Mouse (Mus musculus) C2C12 (cell line): ENCODE measurements around the gene Oxsm. TPM values are rescaled to one million over a fixed set of nuclear protein-coding genes. Genes with fewer than 3 reads are reported as not detected.

Experiments
- H3K27me3 ChIP-seq: one replicate; pipeline ENCODE4 v1.6.1; 2011; ENCODE audit not compliant: control insufficient read depth, insufficient read depth, insufficient read length
- H3K36me3 ChIP-seq: one replicate; pipeline ENCODE4 v1.6.1; 2011; ENCODE audit not compliant: control insufficient read depth, insufficient read depth
- H3K4me3 ChIP-seq: one replicate; pipeline ENCODE4 v1.5.1; 2011; ENCODE audit warnings: mild to moderate bottlenecking, control low read depth; ENCODE audit not compliant: poor library complexity, insufficient read depth, severe bottlenecking
- H3K79me2 ChIP-seq: one replicate; pipeline ENCODE4 v1.6.1; 2011; ENCODE audit not compliant: control insufficient read depth, insufficient read depth
- H3K79me3 ChIP-seq: one replicate; pipeline ENCODE4 v1.6.1; 2011; ENCODE audit warnings: low read depth, control low read depth
- H3ac ChIP-seq: one replicate; pipeline ENCODE3; 2011; ENCODE audit warnings: low read depth; ENCODE audit not compliant: control insufficient read depth, insufficient read length
- CEBPB ChIP-seq: IDR thresholded peaks from one replicate; pipeline ENCODE4 v1.6.1; 2011; ENCODE audit warnings: low read depth, mild to moderate bottlenecking, control low read depth, moderate library complexity
- CTCF ChIP-seq: IDR thresholded peaks from one replicate; pipeline ENCODE4 v1.5.1; 2011; ENCODE audit not compliant: control insufficient read depth, insufficient read depth, insufficient read length
- FOSL1 ChIP-seq: IDR thresholded peaks from one replicate; pipeline ENCODE4 v1.8.0; 2011; ENCODE audit warnings: mild to moderate bottlenecking, low read length; ENCODE audit not compliant: poor library complexity, insufficient read depth, severe bottlenecking
- MAX ChIP-seq: IDR thresholded peaks from one replicate; pipeline ENCODE4 v1.6.1; 2011; ENCODE audit warnings: mild to moderate bottlenecking, control low read depth
- MYOD1 ChIP-seq: IDR thresholded peaks from one replicate; pipeline ENCODE4 v1.6.1; 2011; ENCODE audit warnings: low read depth; ENCODE audit not compliant: control insufficient read depth, insufficient read length
- MYOG ChIP-seq: IDR thresholded peaks from one replicate; pipeline ENCODE4 v1.6.1; 2011; ENCODE audit not compliant: control insufficient read depth, insufficient read length; ENCODE audit errors: extremely low read depth
- USF1 ChIP-seq: IDR thresholded peaks from one replicate; pipeline ENCODE4 v1.6.1; 2011; ENCODE audit warnings: low read depth, mild to moderate bottlenecking, control low read depth, moderate library complexity
- polyA plus RNA-seq: library from polyadenylated mRNA; unstranded; fragments of >200 nt; fragmentation: generic; extraction: Trizol; gene quantifications from one replicate; pipeline ENCODE4 v1.2.1, GENCODE M21; 2012; ENCODE audit warnings: missing spikeins

Oxsm gene
- polyA plus RNA-seq, 1 experiment: 3.6 TPM

DNA sequence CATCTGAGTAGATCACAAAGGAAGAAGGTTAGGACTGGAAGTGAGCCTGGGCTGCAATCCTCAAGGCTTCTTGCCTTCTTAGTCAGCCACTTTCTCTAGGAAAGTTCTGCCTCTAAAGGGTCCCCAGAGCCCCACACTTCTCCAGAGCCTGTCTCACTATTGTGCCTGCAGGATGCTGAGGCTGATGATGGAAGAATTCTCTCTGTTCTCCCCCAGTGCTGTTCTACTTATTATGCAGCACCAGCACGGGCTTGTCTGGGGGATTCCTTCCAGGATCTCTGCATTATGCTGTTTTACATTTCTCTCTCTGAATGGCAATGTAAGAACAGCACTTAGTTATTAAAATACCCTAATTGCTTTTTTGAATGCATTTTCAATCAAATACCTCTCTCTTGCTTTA is 16.1 kb downstream of the Oxsm start:
- no peaks in the 10 kb centered on the region for H3K27me3 ChIP-seq
- H3K4me3 ChIP-seq: no peak overlapping the region
- H3ac ChIP-seq: no peak overlapping the region
- no peaks in the 10 kb centered on the region for H3K79me2 ChIP-seq
- no peaks in the 10 kb centered on the region for H3K36me3 ChIP-seq
- no peak for TF ChIP-seq CEBPB
- no peak for TF ChIP-seq MAX
- no peak for TF ChIP-seq CTCF
- no peak for TF ChIP-seq MYOD1
- no peak for TF ChIP-seq USF1
- TF ChIP-seq MYOG: no peak
- no peak for TF ChIP-seq FOSL1
- no peaks in the 10 kb centered on the region for H3K79me3 ChIP-seq

- H3K79me2 ChIP-seq: no peaks in the 10 kb centered on the region
- H3K4me3 ChIP-seq: no peak overlapping the region
- TF ChIP-seq MYOG (no peak), MAX (no peak), CTCF (no peak), MYOD1 (no peak), CEBPB (no peak), FOSL1 (no peak), USF1 (no peak)
- H3K36me3 ChIP-seq: no peaks in the 10 kb centered on the region
- H3K27me3 ChIP-seq: no peaks in the 10 kb centered on the region
- no peaks in the 10 kb centered on the region for H3K79me3 ChIP-seq
- H3ac ChIP-seq: no peak overlapping the region
Measured at GRCm38 (mm10) chr14:16230581-16230980, 19.0 kb downstream of the Oxsm start.

DNA sequence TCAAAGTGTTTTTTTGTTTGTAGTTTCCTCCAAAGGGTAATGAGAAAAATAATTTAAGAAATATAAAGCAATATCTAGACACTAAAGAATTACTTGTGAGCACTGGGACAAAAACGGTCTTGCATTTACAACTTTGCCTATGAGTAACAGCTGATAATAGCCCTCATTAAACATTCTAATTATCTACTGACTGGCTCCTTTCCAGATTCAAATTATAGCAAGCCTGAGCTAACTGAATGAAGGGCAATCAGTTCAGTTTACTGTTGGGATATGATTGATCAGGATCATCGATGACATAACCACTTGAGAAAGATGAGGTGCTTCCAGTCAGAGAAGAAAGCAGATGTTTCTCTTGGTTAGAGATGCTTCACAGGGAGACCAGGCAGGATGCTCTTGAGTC is 20.2 kb downstream of the Oxsm start:
- TF ChIP-seq CEBPB (no peak), FOSL1 (no peak), MAX (no peak), MYOD1 (no peak)
- Histone ChIP-seq H3K36me3 (no peaks in the 10 kb centered on the region), H3K79me2 (no peaks in the 10 kb centered on the region), H3K27me3 (no peaks in the 10 kb centered on the region), H3K4me3 (no peak overlapping the region), H3K79me3 (no peaks in the 10 kb centered on the region), H3ac (no peak overlapping the region)

GRCm38 (mm10) chr14:16219015-16219414 is 30.6 kb downstream of the Oxsm start:
- no peak for TF ChIP-seq MYOG
- TF ChIP-seq CEBPB: no peak
- no peak for TF ChIP-seq MYOD1
- TF ChIP-seq CTCF: no peak
- no peak for TF ChIP-seq FOSL1
- no peak for TF ChIP-seq MAX
- Histone ChIP-seq H3ac (no peak overlapping the region), H3K79me3 (no peaks in the 10 kb centered on the region), H3K4me3 (no peak overlapping the region), H3K79me2 (no peaks in the 10 kb centered on the region), H3K36me3 (no peaks in the 10 kb centered on the region), H3K27me3 (no peaks in the 10 kb centered on the region)

DNA sequence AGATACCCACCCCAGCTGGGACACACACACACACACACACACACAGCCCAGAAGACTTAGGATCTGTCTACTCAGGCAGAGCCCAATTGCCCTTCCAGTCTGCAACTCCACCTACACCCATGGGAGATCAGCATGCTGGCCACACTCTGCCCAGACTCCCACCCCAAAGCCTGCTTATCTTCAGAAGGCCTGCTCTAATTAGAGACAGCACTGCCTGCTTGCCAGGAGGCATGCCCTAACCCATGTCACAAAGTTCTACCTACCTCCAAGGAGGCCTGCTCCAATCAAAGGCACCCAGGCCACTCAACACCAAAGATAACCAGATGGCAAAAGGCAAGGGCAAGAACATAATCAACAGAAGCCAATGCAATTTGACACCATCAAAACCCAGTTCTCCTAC is 41.9 kb downstream of the Oxsm start:
- H3K27me3 ChIP-seq: no peaks in the 10 kb centered on the region
- no peaks in the 10 kb centered on the region for H3K79me3 ChIP-seq
- no peaks in the 10 kb centered on the region for H3K36me3 ChIP-seq
- no peak overlapping the region for H3K4me3 ChIP-seq
- H3ac ChIP-seq: no peak overlapping the region
- TF ChIP-seq FOSL1 (no peak), CEBPB (no peak), MAX (no peak), MYOG (no peak), CTCF (no peak), MYOD1 (no peak), USF1 (no peak)
- H3K79me2 ChIP-seq: no peaks in the 10 kb centered on the region

GRCm38 (mm10) chr14:16201673-16202072 is 47.9 kb downstream of the Oxsm start:
- Histone ChIP-seq H3K79me2 (no peaks in the 10 kb centered on the region), H3K4me3 (no peak overlapping the region), H3K79me3 (no peaks in the 10 kb centered on the region), H3ac (no peak overlapping the region), H3K27me3 (no peaks in the 10 kb centered on the region), H3K36me3 (no peaks in the 10 kb centered on the region)
- TF ChIP-seq CEBPB (no peak), CTCF (no peak), USF1 (no peak), MAX (no peak), MYOG (no peak), FOSL1 (no peak), MYOD1 (no peak)
